Mouse (Mus musculus): ENCODE data around the gene Pi4kb.
"Not testable (repeated sequence)": the region's sequence is repeated elsewhere in the genome, so short reads cannot be mapped to it uniquely, and the experiment has no call there.

GRCm38 (mm10) chr3:94943706-94944105 is 30.8 kb upstream of the Pi4kb start:
- TF ChIP-seq CTCF (IDR thresholded peaks at IDR 0.05; ENCODE audit: extremely low read depth, insufficient read depth, insufficient read length, insufficient replicate concordance): peak; percentile 21; the same call in 1 of the 2 replicates
- not testable (repeated sequence) for TF ChIP-seq POLR2A (IDR thresholded peaks at IDR 0.05; ENCODE audit: low read depth, low read length)

All from spleen, adult 2 months (tissue).